Mouse (Mus musculus) heart, adult 2 months (tissue): ENCODE data around the gene Ssh3. TPM values are rescaled to one million over a fixed set of nuclear protein-coding genes. Genes with fewer than 3 reads are reported as not detected.

Source experiments
- DNase-seq, 2 experiments: peaks; one replicate each; pipeline ENCODE4 v3.0.0; 2021
- H3K27ac ChIP-seq: fragments of 200-600 bp; 2 replicates; pipeline ENCODE4 v1.8.1; 2022
- H3K27me3 ChIP-seq: fragments of 200-500 bp; 2 replicates; pipeline ENCODE4 v1.6.1; 2012; ENCODE audit warnings: mild to moderate bottlenecking, low read length, inconsistent platforms, mixed read lengths; ENCODE audit not compliant: control insufficient read depth, insufficient read depth
- H3K36me3 ChIP-seq: fragments of 200-500 bp; 2 replicates; pipeline ENCODE4 v1.6.1; 2012; ENCODE audit warnings: low read length, inconsistent platforms; ENCODE audit not compliant: control insufficient read depth, insufficient read depth
- H3K4me1 ChIP-seq: fragments of 200-500 bp; 2 replicates; pipeline ENCODE4 v1.6.1; 2011; ENCODE audit warnings: low read length; ENCODE audit not compliant: control insufficient read depth, insufficient read depth
- H3K4me3 ChIP-seq: fragments of 200-600 bp; 2 replicates; pipeline ENCODE4 v1.8.1; 2022
- H3K79me2 ChIP-seq: fragments of 200-500 bp; replicated peaks from 2 replicates; pipeline ENCODE4 v1.6.1; 2012; ENCODE audit warnings: mild to moderate bottlenecking, inconsistent platforms, low read length, moderate library complexity, mixed read lengths; ENCODE audit not compliant: control insufficient read depth, insufficient read depth
- H3K9ac ChIP-seq: fragments of 200-500 bp; 2 replicates; pipeline ENCODE4 v1.6.1; 2012; ENCODE audit warnings: low read depth, mild to moderate bottlenecking, control low read depth, inconsistent platforms, low read length, mixed read lengths
- CTCF ChIP-seq: fragments of 200-600 bp; IDR thresholded peaks from 2 replicates; pipeline ENCODE4 v1.8.1; 2022; ENCODE audit warnings: antibody characterized with exemption, mild to moderate bottlenecking, moderate library complexity
- EP300 ChIP-seq: fragments of 200-500 bp; IDR thresholded peaks from 2 replicates; pipeline ENCODE4 v1.6.1; 2011; ENCODE audit warnings: low read depth, low read length, control low read depth; ENCODE audit not compliant: insufficient read depth
- POLR2A ChIP-seq: fragments of 200-500 bp; IDR thresholded peaks from 2 replicates; pipeline ENCODE4 v1.6.1; 2011; ENCODE audit warnings: mild to moderate bottlenecking, low read depth, low read length, control low read depth; ENCODE audit not compliant: insufficient read depth
- WGBS: fragments of 180-500 bp; shearing (Covaris S2); methylation state at CpG from one replicate; pipeline ENCODE4 v1.1.7; 2018; 5-methylcytosine and 5-hydroxymethylcytosine counted together
- intact Hi-C: fragments of 180-260 bp; cut with DNase I; formaldehyde crosslinking; loops from one replicate; pipeline ENCODE4 v1.15.1; 2025
- polyA plus RNA-seq: library from polyadenylated mRNA; depleted of rRNA; stranded (reverse); fragments of >200 nt; gene quantifications from 2 replicates; pipeline ENCODE4 v1.2.3, GENCODE M21; 2012
- total RNA-seq, 2 experiments: library from RNA; stranded (reverse); gene quantifications; 2 replicates each; pipeline ENCODE4 v1.2.3; 2021

Gene Ssh3
- total and polyA plus RNA-seq, 3 experiments: 6.7 to 15.9 (median 7.3) TPM

GRCm38 (mm10) chr19:4306190-4306577, 37.2 kb upstream of the Ssh3 start, which contains the start of gene Grk2:
Gene Grk2, minus strand, starts transcription at chr19:4306222.
- peak within 1 kb of the TSS; percentile 90 for H3K9ac ChIP-seq
- intact Hi-C loops: loop anchor here (1.0 to 5.0 kb wide), 4 partner anchors 23 to 289 kb away; partner anchors contain the start of gene Ankrd13d
- H3K79me2 ChIP-seq: peaks cover 3% of the 10 kb centered on the region
- DNase-seq: peak; percentile 89 to 91
- no peaks in the 10 kb centered on the region for H3K27me3 ChIP-seq
- 18% methylated on average over 46 of the region's 46 CpGs for WGBS
- peak within 1 kb of the TSS; percentile 90 for H3K4me3 ChIP-seq
- peaks cover 2% of the 10 kb centered on the region; the same call in 1 of the 2 replicates for H3K36me3 ChIP-seq
- peak within 1 kb of the TSS; percentile 93 for H3K27ac ChIP-seq
- H3K4me1 ChIP-seq: peaks cover 30% of the 10 kb centered on the region
- no peak for TF ChIP-seq POLR2A
- peak; percentile 71 for TF ChIP-seq CTCF

- DNase-seq: peak; percentile 69 to 75
- intact Hi-C loops: loop anchor here (1.0 to 5.0 kb wide), 4 partner anchors 22 to 288 kb away; partner anchors contain the start of gene Ankrd13d
- Histone ChIP-seq H3K4me3 (peak overlapping the region; percentile 90), H3K79me2 (peaks cover 3% of the 10 kb centered on the region), H3K27me3 (no peaks in the 10 kb centered on the region), H3K27ac (peak overlapping the region; percentile 93), H3K4me1 (peaks cover 32% of the 10 kb centered on the region), H3K36me3 (peaks cover 2% of the 10 kb centered on the region; the same call in 1 of the 2 replicates), H3K9ac (peak overlapping the region; percentile 90)
- TF ChIP-seq EP300 (no peak), CTCF (0 out of 2 replicates have a peak, but pooled peaks have one; percentile 5), POLR2A (no peak)
- WGBS: 5% methylated on average over 65 of the region's 68 CpGs
These were observed 36.7 kb upstream of the Ssh3 start for GRCm38 (mm10) chr19:4305491-4306189.

- H3K27me3 ChIP-seq: no peaks in the 10 kb centered on the region
- TF ChIP-seq CTCF (no peak), EP300 (no peak), POLR2A (no peak)
- intact Hi-C loops: loop anchor here (5.0 kb wide), 1 partner anchor 288 kb away; no protein-coding TSS in a partner anchor
- peak; percentile 29 to 36 for DNase-seq
- H3K4me1 ChIP-seq: peaks cover 38% of the 10 kb centered on the region
- peak overlapping the region; percentile 93 for H3K27ac ChIP-seq
- H3K4me3 ChIP-seq: peak overlapping the region; percentile 90
- WGBS: 30% methylated on average over 4 of the region's 4 CpGs
- peak overlapping the region; percentile 23 for H3K9ac ChIP-seq
- peaks cover 2% of the 10 kb centered on the region; the same call in 1 of the 2 replicates for H3K36me3 ChIP-seq
- peaks cover 3% of the 10 kb centered on the region for H3K79me2 ChIP-seq
These were observed 35.9 kb upstream of the Ssh3 start for GRCm38 (mm10) chr19:4304871-4305321.

- H3K27me3 ChIP-seq: no peaks in the 10 kb centered on the region
- TF ChIP-seq EP300 (no peak), POLR2A (no peak), CTCF (no peak)
- peak overlapping the region; percentile 90 for H3K4me3 ChIP-seq
- 56% methylated on average over 5 of the region's 5 CpGs for WGBS
- H3K4me1 ChIP-seq: peaks cover 40% of the 10 kb centered on the region
- peaks cover 2% of the 10 kb centered on the region; the same call in 1 of the 2 replicates for H3K36me3 ChIP-seq
- peak overlapping the region; percentile 93 for H3K27ac ChIP-seq
- DNase-seq: peak; percentile 37 to 51
- peaks cover 3% of the 10 kb centered on the region for H3K79me2 ChIP-seq
- intact Hi-C loops: no loop called here
- H3K9ac ChIP-seq: peak overlapping the region; percentile 23
These were observed 35.4 kb upstream of the Ssh3 start for GRCm38 (mm10) chr19:4304251-4304821.

GRCm38 (mm10) chr19:4303640-4303995, 34.6 kb upstream of the Ssh3 start:
- peaks cover 3% of the 10 kb centered on the region for H3K79me2 ChIP-seq
- no peak overlapping the region; the same call in 1 of the 2 replicates for H3K27ac ChIP-seq
- H3K36me3 ChIP-seq: peaks cover 2% of the 10 kb centered on the region; the same call in 1 of the 2 replicates
- no peaks in the 10 kb centered on the region for H3K27me3 ChIP-seq
- intact Hi-C loops: no loop called here
- WGBS: 87% methylated on average over 5 of the region's 5 CpGs
- TF ChIP-seq POLR2A (no peak), EP300 (no peak), CTCF (no peak)
- peaks cover 46% of the 10 kb centered on the region for H3K4me1 ChIP-seq
- no peak overlapping the region for H3K9ac ChIP-seq
- no peak overlapping the region; the same call in 1 of the 2 replicates for H3K4me3 ChIP-seq
- DNase-seq: peak; percentile 16 to 21
